Mouse (Mus musculus): ENCODE data around the gene Glg1.
"Not testable (repeated sequence)": the region's sequence is repeated elsewhere in the genome, so short reads cannot be mapped to it uniquely, and the experiment has no call there.

Gene Glg1

DNA sequence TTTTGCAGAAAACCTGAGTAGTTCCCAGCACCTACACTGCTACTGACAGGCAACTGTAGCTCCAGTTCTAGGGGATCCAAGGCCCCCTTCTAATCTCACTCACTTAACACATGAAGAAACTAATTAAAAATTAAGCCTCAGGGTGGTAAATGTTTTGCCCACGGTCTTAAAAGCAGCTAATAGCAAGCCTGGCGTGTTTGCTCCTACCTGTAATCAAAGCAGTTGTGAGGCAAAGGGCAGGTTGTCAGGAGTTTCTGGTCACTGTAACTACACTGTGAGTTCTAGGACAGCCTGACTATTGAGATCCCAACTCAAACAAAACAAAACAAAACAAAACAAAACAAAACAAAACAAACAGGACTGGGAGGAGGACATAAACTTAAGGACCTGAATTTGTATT, 8.9 kb downstream of the Glg1 start:
- no peak for DNase-seq

DNA sequence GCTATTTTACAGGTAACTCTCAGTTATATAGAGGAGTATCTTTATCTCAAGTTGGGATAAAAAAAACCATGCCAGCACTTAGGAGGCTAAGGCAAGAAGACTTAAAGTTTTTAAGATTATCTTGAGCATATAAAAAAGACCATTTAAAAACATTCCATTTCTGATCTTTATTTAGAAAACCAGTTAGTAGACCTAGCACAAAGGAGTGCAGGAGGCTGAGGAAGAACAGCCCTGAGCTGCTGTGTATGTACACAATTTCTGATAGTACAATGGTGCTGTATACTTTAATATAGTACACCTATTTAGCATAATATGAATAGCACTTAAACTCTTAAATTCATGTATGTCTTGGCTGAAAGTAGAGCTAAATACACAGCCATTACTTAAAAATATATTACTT, 10.9 kb downstream of the Glg1 start:
- no peak for DNase-seq

DNA sequence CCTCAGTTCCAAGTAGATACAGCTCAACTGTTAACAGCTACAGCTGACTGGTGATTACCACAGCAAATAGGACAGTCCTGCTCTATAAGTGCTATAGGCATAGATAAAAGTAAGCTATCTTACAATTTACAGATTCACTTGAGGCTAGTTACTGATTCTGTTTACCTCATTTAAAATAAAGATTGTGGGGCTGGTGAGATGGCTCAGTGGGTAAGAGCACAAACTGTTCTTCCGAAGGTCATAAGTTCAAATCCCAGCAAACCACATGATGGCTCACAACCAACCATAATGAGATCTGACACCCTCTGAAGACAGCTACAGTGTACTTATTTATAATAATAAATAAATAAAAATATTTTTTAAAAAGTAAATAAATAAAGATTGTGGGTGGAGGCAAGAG, 12.2 kb downstream of the Glg1 start:
- DNase-seq: not testable (repeated sequence)

DNA sequence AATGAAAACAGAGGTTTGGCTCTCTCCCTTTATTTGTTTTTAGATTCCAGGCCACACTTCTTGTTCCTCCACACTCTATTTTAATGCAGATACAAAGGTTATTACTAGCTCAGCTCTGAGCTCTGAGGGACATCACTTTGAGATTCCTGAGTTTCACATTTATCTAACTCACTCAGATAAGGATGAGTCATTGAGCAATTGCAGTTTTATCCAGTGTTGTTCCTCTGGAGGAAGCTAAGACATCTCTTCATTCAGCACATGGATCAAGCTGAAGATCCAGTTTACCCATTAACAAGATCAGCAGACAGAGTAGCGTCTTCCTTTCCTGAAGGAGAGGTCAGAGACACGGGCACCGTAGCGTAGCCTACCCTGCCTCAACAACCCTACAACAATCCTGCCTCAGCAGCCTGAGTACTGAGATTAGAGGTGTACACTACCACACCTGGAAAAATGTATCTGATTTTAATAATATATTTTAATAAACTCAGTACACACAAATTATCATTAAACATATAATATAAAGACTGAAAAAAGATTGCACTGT, 12.7 kb downstream of the Glg1 start:
- no peak for DNase-seq

DNA sequence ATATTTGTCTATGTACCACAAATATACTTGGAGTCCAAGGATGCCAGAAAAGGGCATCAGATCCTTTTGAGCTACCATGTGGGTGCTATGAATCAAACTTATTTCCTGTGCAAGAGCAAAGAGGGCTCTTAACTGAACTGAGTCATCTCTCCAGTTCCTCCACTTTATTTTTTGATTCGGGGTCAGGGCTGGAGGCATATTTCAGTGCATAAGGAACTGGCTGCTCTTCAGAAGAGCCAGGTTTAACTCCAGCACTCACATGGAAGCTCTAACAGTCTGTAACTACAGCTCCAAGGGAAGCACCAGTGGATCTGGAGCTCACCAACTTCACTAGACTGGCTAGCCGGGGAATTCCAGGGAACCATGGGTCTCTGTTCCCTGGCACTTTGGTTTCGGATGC, 21.7 kb downstream of the Glg1 start:
- no peak for DNase-seq

DNA sequence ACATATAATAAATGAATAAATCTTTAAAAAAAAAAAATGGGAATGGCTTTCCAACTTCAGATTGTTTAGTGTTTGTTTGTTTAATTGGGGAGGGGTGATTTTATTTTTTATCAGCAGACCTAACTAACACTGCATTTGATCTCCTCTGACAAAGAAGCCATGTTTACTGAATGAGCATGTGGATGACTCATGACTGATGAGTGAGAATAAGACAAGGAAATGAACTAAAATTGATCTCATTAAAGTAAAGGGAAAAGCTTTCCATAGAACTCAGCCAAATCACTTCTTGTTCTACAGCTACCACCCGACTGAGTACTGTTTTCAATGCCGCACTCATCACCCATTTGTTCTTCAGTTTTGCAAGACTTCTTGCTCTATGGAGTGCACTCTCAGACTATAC, 25.3 kb downstream of the Glg1 start:
- DNase-seq: no peak

DNA sequence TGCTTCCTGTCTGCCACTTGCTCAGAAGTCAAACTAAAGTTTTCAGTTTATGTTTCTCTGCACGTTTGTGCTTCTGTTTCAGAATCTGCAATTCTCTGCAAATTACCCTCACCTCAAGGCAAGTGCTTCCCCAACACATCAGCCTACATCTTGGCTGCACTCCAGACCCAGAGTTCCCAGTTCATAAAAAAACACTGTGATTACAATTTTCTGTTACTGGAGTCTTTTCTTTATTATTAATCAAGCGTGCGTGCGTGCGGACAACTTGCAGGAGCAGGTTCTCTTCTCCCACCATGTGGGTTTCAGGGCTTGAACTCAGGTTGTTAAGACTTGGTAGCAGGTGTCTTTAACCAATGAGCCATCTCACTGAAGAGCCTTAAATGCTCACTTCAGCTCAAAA, 34.9 kb downstream of the Glg1 start:
- DNase-seq: no peak

DNA sequence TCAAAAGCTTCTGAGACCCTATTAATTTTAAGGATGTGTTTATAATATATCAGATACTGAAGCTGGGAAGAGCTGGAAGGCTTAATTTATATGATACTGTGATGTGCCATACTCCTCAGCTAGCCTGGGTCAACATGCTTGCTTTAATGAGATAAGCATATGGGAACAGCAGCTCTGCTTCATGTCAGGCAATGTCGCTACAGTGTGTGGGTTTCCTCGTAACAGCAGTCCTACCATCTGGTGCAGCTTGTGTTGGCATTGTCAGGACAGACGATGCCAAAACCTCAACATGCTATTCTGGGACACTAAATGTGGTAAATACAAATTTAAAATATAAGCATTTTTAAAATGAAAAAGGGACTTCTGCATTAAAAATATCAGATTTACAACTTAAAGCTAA, 40.9 kb downstream of the Glg1 start:
- DNase-seq: peak; percentile 53

DNA sequence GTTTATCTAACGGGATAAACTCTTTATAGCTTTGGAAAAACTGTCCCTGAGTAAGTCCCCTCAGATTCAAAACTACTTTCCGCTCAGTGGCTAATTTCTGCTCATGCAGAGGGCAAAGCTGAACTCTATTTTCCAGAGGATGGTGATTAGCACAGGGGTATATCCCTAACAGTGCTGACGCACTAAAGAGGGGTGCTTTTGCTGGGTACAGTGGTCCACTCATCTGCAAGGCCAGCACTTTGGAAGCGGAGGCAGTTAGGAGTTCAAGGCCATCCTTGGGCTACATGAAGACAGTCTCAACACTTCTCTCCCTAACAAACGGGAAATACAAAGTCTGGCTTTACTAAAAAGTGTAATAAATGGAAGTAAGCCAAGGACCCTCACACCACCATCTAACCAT, 45.6 kb downstream of the Glg1 start:
- no peak for DNase-seq

DNA sequence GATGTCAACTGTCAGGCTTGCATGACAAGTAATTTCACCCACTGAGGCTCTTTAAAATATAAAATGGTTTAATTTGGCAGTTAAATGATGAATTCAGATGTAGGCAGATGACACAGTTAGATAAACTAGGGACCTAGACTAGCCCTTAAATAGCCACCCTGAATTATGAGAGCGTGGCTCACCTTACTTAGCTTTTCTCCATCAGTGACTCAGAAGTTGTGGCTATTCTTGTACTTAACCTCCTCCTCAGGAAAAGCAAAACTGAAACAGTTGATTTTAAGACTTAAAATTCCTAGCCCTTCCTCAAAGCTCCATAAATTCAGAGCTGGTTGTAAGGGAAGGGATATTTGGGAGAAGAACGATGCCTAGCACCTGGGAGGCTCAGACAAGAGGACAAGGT, 47.8 kb downstream of the Glg1 start:
- DNase-seq: no peak

DNA sequence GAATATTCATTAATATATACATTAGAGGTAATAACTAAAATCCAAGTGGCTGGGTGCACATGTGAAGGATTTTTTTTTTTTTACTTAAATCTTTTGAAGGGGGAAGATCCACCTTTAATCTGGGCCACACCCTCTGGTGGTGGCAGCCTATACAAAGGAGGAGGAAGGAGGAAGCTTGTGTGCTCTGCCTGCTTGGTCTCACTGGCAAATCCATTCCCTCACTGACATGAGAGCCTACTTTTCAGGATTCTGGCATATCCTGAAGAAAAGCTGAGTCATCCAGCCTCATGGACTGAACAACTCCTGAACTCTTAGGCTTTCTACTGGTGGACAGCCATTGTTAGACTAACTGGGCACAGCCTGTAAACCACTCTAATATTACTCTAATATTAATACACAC, 49.1 kb downstream of the Glg1 start:
- no peak for DNase-seq

DNA sequence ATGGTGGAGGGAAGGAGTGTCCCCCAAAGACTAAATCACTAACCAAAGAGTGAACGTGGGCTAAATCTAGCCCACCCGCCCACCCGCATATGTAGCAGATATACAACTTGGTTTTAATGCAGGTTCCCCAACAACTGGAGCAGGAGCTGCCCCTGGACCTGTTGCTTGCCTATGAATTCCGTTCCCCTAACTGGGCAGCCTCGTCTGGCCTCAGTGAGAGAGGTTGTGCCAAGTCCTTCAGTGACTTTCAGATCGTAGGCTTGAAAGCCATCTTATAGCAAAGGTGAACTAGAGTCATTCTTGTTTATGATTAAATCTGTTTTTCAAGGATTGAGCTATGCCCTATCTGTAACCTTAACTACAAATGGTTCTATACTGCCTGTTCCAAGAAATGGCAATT, 52.7 kb downstream of the Glg1 start:
- DNase-seq: no peak

DNA sequence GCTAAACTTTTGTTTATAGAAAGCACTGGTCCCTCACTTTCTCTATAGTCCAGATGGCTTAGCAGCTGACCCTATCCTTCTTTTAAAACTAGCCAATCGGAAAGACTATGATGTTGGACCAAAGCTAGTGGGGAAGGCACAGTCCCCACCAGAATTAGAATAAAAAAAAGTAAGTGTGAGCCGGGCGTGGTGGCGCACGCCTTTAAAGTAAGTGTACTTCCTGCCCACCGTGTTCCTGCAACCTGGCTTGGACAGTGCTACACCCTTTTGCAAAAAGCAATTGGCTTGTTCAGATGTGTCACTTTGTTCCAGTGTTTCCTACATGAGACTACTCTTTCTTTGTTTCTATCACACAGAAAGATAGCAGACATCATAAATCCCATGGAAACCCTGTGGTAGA, 54.0 kb downstream of the Glg1 start:
- no peak for DNase-seq

DNA sequence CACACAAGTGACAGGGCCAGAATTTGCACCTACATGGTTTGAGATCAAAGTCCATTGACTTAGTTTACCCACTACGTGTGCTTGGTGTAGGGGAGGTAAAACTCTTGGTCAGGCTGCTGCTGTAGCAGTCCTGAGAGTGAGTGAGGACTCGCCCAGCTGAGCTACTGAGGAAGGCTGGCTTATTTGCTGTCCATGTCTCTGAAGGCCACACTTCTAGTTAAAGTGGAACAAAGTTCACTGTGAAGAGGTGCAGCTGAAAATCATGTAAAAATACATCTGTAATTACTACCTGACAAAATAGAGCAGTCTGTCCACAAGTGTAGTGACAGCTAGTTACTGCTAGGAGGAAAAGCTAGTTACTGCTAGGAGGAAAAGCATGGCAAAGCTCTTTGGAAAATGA, 55.7 kb downstream of the Glg1 start:
- no peak for DNase-seq

DNA sequence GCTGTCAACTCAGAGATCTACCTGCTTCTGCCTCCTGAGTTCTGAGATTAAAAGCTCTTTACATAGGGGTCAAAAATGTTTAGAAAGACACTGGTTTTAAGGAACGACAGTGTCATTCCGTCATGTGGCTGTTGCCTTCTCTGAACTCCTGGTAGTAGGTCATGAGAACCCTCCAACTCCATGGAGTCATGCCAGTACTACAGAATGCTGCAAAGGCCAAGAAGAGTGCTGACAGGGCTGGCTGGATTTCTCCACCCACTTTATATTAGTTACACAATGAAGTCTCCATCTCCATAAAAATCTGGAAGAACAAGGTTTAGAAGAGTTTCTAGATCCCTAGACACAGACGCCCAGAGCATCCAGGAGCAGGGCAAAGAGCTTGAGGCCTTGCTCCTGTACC, 61.0 kb downstream of the Glg1 start:
- DNase-seq: no peak

DNA sequence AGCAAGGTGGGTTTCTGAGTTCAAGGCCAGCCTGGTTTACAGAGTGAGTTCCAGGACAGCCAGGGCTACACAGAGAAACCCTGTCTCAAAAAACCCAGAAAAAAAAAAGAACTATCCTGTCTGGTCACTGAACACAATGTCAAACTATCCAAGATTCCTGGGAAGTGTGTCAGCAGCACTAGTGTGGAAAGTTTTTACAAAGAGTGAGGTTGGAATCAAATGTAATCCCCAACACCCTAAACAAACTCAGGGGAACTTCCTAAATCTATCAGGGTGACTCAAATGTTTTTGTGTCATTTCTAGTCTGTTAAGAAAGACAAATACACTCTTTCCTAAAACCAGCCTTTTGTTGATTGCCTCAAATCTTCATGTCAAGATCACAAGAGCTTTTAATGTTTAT, 62.8 kb downstream of the Glg1 start:
- DNase-seq: no peak

DNA sequence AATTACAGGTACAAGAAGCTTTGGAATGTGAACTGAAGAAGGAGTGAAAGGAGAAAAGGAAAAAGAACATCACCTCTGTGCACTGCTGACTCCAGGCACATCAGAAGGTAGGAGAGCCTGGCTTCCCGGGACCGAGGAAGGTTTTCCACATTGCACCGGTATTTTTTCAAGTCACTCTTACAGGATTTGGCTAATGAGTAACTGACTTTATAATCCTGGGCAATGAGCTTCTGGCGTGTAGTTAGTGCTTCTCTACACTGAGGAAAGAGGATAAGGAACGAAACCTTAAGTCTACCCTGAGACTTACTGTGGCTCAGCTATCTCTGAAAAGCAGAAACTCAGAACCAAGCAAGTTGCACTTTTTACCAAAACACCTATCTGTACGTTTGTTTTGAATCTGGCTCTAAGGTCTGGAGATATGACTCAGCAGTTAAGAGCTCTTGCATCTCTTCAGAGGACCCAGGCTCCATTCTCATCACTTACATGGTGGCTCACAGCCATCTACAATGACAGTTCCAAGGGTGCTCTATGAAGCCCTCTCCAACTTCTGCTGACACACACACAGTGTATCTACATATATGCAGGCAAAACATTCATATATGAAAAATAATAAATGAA, 70.3 kb downstream of the Glg1 start:
- no peak for DNase-seq

DNA sequence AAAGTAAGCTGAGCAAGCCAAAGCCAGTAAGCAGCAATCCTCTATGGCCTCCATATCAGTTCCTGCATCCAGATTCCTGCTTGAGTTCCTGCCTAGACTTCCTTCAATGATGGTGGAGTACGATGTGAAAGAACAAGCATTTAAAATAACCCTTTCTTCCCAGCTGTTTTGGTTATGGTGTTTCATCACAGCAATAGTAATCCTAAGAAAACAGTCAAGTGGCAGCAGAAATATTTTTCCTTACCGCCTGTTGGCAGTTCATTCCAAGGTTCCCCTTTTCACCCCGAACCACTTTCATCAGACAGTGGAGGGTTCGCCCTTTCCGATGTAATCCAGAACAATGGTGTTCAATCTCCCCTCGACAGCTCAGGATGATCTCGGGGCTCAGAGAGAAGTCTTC, 71.5 kb downstream of the Glg1 start:
- DNase-seq: no peak

DNA sequence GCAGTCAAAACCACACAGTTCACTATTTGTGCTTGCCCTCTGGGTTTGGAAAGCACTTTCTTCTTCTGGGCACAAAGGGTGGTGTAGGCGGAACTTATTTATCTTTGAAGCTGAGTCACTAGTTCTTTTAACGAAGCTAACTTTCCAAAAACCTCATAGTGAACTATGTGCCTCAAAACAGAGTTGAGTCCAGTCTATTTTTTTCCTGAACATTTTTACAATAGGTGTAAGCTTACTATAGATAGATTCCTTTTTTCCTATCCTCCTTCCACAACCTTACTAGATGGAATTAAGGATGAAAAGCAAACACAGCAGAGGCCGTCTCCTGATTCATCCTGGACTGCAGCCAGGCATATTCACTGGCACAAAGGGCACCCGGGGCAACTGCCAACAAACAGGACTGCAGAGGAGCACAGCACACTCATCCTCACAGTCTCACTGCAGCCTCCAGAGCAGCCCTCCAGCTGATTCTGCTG, 73.5 kb downstream of the Glg1 start:
- peak; percentile 75 for DNase-seq

DNA sequence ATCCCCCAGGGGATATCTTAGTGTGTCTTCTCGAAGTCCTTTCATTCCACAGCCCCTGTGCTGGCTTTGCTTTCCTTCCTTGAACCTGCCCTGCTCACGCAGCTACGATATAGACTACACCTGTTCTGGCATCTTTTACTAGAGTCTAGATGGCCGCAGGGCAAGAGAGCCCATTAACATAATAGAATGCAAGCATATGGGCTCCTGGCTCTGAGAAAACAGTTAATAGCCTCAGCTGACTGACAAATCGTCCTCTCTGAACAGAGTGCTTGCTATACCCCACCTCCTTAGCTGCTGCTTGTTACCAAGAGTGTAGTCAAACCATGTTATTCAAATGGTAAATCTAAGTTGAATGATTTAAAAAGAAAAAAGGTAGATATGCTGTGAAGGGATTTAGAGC, 87.4 kb downstream of the Glg1 start:
- DNase-seq: no peak

DNA sequence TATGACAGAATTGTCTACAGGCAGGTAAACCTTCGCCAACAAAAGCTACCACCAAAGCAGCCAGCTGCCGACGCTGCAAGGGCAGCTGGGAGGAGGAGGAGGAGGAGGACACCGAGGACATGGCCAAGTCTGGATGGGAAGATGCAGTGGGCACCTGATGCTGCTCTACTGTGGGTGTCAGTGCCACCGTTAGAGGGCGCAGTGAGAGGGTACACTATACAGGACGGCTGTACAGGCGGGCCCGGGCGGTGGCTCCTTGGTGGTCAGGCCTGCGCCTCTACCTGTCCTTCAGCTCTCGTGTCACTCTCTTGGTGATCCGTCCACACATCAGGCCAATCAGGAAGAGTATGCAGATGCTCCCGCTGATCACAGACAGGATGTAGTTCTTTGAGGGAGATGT, 101.4 kb downstream of the Glg1 start:
- peak; percentile 41 for DNase-seq

DNA sequence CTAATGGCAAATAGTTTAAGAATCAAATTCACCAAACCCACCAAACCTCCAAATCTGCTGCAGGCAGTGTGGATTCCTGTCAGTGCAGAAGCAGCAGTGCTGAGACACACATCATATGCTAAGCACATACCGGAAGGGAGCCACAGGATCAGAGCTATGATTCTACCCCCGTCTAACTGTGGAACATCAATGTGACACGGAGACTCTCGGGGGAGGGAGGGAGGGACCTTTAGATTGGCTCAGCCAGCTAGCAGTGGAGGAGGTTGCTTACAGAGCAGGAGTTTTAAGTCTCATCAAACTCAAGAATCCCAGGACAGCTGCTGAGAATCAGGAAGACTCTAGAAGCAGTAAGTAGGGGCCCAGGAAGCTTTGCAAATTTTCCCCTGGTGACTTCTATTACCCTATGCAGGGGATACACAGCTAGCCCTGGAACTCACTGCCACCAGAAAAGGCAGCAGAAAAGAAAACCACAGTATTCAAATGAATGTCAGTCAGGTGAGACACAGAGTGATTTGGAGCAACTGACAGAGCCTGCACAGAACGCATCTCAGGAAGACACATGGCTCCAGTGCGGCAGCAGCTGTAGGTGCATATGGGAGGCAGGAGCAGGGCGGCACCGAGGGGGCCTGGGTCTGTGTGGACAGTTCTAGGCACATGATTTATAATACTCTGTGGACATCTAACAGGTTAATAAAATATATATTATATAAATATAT, 103.1 kb downstream of the Glg1 start:
- DNase-seq: no peak

DNA sequence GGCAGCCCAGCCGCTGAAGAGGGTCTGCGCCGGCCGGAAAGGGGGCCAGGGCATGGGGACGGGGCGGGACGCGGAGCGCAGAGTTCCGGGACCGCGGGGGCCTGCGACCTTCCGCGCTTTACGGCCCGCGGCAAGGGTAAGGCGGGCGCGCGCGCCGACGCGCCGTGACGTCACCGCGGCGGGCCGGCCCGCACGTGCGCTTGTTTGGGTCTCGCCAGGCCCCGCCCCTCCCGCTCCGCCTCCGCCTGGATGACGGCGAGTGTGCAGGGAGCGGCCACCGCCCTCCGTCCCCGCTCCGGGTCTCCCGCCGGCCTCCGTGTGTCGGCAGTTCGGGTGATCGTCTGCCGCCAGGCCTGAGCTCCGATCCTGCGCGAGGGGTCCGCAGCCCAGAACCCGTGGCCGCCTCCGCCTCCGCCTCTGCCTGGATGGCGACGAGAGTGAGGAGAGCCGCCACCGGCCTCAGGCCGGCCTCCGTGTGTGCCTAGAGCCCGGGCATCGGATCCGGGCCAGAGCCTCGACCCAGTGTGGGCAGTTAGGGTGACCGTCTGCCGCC, 113.5 kb downstream of the Glg1 start:
- DNase-seq: peak; percentile 94

DNA sequence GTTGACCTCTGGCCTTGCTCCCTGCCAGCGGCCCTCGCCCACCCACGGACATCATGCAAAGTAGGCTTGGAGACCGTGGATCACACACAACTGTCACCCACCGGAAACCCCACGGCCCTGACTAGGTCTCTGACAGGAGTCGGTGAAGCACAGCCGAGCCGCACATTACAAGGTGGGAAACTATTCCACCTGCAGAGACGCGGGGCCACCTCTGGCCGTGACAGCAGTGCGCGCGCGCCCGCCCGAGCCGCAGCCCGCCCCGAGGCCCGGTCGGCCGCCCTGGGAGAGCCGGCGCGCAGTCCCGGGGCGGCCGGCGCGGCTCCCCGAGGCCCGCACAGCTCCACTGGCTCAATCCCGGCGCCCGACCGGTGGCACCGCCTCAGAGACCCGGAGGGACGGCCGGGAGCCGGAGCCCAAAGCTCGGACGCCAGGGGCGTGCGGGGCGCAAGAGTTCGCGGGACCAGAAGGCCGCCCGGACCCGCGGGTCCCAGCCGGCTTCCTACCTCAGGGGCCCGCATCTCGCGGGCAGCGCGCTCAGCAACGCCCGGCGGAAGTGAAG, 114.0 kb downstream of the Glg1 start:
- peak; percentile 40 for DNase-seq

All from cerebellum, adult 11-12 months (tissue).